Mouse (Mus musculus): ENCODE data around the gene Ifna12. TPM values are rescaled to one million over a fixed set of nuclear protein-coding genes. Genes with fewer than 3 reads are reported as not detected.

Ifna12 gene
- total RNA-seq (2014; rRNA removed; ENCODE audit: low replicate concordance) = not detected in 2 replicates
- polyA plus RNA-seq (2015; fragmentation: Nextera tagmentation; extraction: Ambion mirVana) = not detected in 2 replicates

DNA sequence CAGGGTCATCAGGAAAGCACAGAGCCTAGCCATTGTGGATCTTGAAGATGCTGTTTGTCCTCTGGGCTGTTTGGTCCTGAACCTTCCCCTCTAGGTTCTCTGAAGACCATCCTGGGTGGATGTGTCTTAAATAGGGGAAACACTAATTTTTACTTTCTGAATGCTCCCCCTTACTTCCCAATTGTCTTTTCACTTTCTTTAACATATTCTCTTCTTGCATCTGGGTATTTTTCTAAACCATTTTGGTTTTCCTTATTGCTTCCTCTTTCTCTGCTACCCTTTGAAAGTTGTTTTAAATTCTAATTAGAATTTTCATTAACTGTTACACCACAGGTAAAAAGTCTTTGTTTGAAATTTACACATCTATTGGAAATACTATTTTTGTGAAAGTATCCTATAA is at the start of gene Ifna12:
Gene Ifna12 (minus strand): TSS at position 101 of the 400 bp plus-strand sequence.
- no peak for TF ChIP-seq CTCF (IDR thresholded peaks at IDR 0.05; ENCODE audit: low read depth)
- TF ChIP-seq EP300 (IDR thresholded peaks at IDR 0.05; ENCODE audit: low read depth) = no peak
- no peak within 1 kb of the TSS for H3K4me3 ChIP-seq (ENCODE audit: low read depth, low read length)
- ATAC-seq (ENCODE audit: insufficient read depth, low read depth) = no peak
- no peaks in the 10 kb centered on the region for H3K9me3 ChIP-seq (replicated peaks; ENCODE audit: control insufficient read depth, low read length)
- H3K4me2 ChIP-seq (ENCODE audit: low read depth, low read length) = no peak within 1 kb of the TSS
- H3K27me3 ChIP-seq (ENCODE audit: control insufficient read depth, insufficient read depth, low read length) = no peaks in the 10 kb centered on the region
- no peak within 1 kb of the TSS for H3K9ac ChIP-seq (replicated peaks; ENCODE audit: low read depth, low read length)
- H3K36me3 ChIP-seq (replicated peaks; ENCODE audit: control insufficient read depth, insufficient read depth, low read length) = no peaks in the 10 kb centered on the region
- DNase-seq (ENCODE audit: low spot score) = no peak
- no peaks in the 10 kb centered on the region for H3K4me1 ChIP-seq (ENCODE audit: control insufficient read depth, insufficient read depth)
- no peak within 1 kb of the TSS for H3K27ac ChIP-seq (ENCODE audit: low read depth)

DNA sequence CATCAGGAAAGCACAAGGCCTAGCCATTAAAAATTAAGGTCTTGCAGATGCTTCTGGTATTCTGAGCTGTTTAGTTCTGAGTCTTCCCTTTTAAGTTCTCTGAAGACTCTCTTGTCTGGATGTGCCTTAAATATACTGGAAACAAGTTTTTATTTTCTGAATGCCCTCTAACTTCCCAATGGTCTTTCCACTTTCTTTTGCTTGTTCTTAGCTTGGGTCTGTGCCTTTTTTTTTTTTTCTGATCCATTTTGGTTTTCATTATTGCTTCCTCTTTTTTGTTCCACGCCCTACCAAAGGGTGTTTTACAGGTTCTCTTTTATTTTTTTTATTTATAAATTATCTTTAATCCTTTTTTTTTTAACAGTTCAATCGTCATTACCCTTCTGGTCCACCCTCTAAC is 41.2 kb upstream of the Ifna12 start, which contains the start of gene Ifna13:
Gene Ifna13 (minus strand): TSS at position 101 of the 400 bp plus-strand sequence.
- Histone ChIP-seq H3K4me3 (ENCODE audit: low read depth, low read length) (no peak within 1 kb of the TSS), H3K4me1 (ENCODE audit: control insufficient read depth, insufficient read depth) (no peaks in the 10 kb centered on the region), H3K27me3 (ENCODE audit: control insufficient read depth, insufficient read depth, low read length) (no peaks in the 10 kb centered on the region), H3K4me2 (ENCODE audit: low read depth, low read length) (no peak within 1 kb of the TSS), H3K9ac (replicated peaks; ENCODE audit: low read depth, low read length) (no peak within 1 kb of the TSS), H3K36me3 (replicated peaks; ENCODE audit: control insufficient read depth, insufficient read depth, low read length) (no peaks in the 10 kb centered on the region), H3K9me3 (replicated peaks; ENCODE audit: control insufficient read depth, low read length) (no peaks in the 10 kb centered on the region), H3K27ac (ENCODE audit: low read depth) (no peak within 1 kb of the TSS)
- TF ChIP-seq EP300 (IDR thresholded peaks at IDR 0.05; ENCODE audit: low read depth) (no peak), CTCF (IDR thresholded peaks at IDR 0.05; ENCODE audit: low read depth) (no peak)
- ATAC-seq (ENCODE audit: insufficient read depth, low read depth) (no peak), DNase-seq (ENCODE audit: low spot score) (no peak)
- WGBS = 55% methylated on average over 2 of the region's 2 CpGs

DNA sequence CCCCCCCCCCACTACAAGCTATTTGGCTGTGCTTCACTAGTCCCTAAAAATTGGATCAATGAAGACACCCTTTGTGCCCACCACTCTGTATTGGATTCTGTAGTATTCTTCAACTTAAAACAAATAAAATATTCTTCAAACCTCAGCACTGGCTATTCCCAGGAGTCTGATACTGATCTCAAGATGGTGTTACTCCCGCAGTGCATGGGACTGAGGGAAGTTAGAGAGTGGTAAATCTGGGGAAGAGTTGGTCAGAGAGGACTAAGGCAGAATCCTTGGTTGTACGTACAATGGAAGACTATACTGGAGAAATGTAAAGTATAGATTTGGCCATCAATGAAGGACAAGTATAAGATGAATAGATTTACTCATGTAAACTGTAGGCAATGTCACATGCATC is 39.4 kb upstream of the Ifna12 start:
- Histone ChIP-seq H3K9me3 (replicated peaks; ENCODE audit: control insufficient read depth, low read length) (no peaks in the 10 kb centered on the region), H3K27me3 (ENCODE audit: control insufficient read depth, insufficient read depth, low read length) (no peaks in the 10 kb centered on the region), H3K4me2 (ENCODE audit: low read depth, low read length) (no peak overlapping the region), H3K36me3 (replicated peaks; ENCODE audit: control insufficient read depth, insufficient read depth, low read length) (no peaks in the 10 kb centered on the region), H3K4me1 (ENCODE audit: control insufficient read depth, insufficient read depth) (no peaks in the 10 kb centered on the region), H3K9ac (replicated peaks; ENCODE audit: low read depth, low read length) (no peak overlapping the region), H3K4me3 (ENCODE audit: low read depth, low read length) (no peak overlapping the region), H3K27ac (ENCODE audit: low read depth) (no peak overlapping the region)
- TF ChIP-seq CTCF (IDR thresholded peaks at IDR 0.05; ENCODE audit: low read depth) (no peak), EP300 (IDR thresholded peaks at IDR 0.05; ENCODE audit: low read depth) (no peak)
- WGBS = 33% methylated on average over 2 of the region's 2 CpGs
- no peak for DNase-seq (ENCODE audit: low spot score)
- ATAC-seq (ENCODE audit: insufficient read depth, low read depth) = no peak

DNA sequence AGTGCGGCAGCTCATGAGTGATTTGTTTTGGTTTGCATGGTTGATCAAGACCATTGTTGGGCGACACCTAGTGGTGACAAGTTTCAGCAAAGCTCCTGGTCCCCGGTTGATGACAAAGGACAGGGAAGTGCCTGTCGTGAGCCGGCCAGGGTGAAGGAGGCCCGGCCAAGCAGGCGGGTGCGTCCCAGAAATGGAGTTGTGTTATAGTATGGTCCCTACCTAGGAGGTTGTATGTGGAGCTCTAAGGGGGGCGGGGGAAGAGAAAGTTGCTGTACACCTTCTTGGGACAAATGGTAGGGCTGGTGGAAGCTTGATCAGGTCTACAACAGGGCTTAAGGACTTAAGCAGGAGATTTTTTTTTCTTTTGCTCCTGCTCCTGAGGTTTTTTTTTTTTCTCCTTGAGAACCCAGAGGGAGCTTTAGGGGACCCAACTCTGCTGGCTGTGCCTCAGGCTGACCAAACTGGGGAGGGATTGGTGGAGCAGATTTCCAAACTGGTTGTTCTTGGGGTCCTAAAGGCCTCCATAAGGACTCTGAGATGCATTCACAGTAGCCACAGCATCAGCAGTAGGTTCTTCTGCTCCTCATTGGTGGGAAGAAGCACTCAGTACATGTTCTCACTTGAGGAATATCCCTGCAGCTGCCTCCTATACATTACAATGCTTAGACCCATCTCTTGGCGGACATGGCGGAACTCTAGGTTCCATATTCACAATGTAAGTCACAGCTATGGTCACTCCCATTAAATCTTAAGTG is 38.1 kb upstream of the Ifna12 start:
- Histone ChIP-seq H3K36me3 (replicated peaks; ENCODE audit: control insufficient read depth, insufficient read depth, low read length) (no peaks in the 10 kb centered on the region), H3K27ac (ENCODE audit: low read depth) (no peak overlapping the region), H3K9ac (replicated peaks; ENCODE audit: low read depth, low read length) (peak overlapping the region; percentile 52), H3K4me2 (ENCODE audit: low read depth, low read length) (peak overlapping the region; percentile 53), H3K9me3 (replicated peaks; ENCODE audit: control insufficient read depth, low read length) (no peaks in the 10 kb centered on the region), H3K27me3 (ENCODE audit: control insufficient read depth, insufficient read depth, low read length) (no peaks in the 10 kb centered on the region), H3K4me1 (ENCODE audit: control insufficient read depth, insufficient read depth) (no peaks in the 10 kb centered on the region), H3K4me3 (ENCODE audit: low read depth, low read length) (peak overlapping the region; percentile 52)
- peak; percentile 90 for TF ChIP-seq CTCF (IDR thresholded peaks at IDR 0.05; ENCODE audit: low read depth)
- TF ChIP-seq EP300 (IDR thresholded peaks at IDR 0.05; ENCODE audit: low read depth) = no peak
- peak; percentile 82 for ATAC-seq (ENCODE audit: insufficient read depth, low read depth)
- peak; percentile 99 for DNase-seq (ENCODE audit: low spot score)
- 14% methylated on average over 11 of the region's 11 CpGs for WGBS

DNA sequence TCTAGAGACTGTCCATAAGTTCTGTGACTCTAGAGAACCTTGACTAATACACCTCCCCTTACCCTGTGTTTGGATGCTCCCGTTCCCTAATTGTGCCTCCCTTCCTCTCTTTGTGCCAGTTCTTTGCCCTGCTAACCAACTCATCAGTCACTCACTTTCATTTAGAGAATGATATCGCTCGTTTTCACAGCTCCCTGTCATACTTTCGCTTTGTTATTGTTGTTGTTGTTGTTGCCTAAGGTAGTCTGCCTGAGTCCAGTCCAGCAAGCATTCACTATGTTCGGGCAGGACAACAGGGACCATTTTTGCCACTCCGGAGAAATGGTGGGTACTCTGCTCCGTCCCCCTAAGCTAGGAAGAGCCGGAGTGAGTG is 37.5 kb upstream of the Ifna12 start:
- Histone ChIP-seq H3K4me2 (ENCODE audit: low read depth, low read length) (peak overlapping the region; percentile 53), H3K9me3 (replicated peaks; ENCODE audit: control insufficient read depth, low read length) (no peaks in the 10 kb centered on the region), H3K4me1 (ENCODE audit: control insufficient read depth, insufficient read depth) (no peaks in the 10 kb centered on the region), H3K27ac (ENCODE audit: low read depth) (no peak overlapping the region; the same call in 1 of the 2 replicates), H3K4me3 (ENCODE audit: low read depth, low read length) (peak overlapping the region; percentile 52), H3K36me3 (replicated peaks; ENCODE audit: control insufficient read depth, insufficient read depth, low read length) (no peaks in the 10 kb centered on the region), H3K9ac (replicated peaks; ENCODE audit: low read depth, low read length) (peak overlapping the region; percentile 52), H3K27me3 (ENCODE audit: control insufficient read depth, insufficient read depth, low read length) (no peaks in the 10 kb centered on the region)
- ATAC-seq (ENCODE audit: insufficient read depth, low read depth) = peak; percentile 7; the same call in 1 of the 2 replicates
- no peak for DNase-seq (ENCODE audit: low spot score)
- TF ChIP-seq EP300 (IDR thresholded peaks at IDR 0.05; ENCODE audit: low read depth) = no peak
- no peak for TF ChIP-seq CTCF (IDR thresholded peaks at IDR 0.05; ENCODE audit: low read depth)
- WGBS = 35% methylated on average over 8 of the region's 8 CpGs
